Mouse (Mus musculus) bone marrow macrophage, adult 2 months (primary cell): ENCODE data around the gene Glyat.

ENCODE experiments used
- CTCF ChIP-seq: IDR thresholded peaks from 2 replicates; pipeline ENCODE4 v1.5.1; 2012; ENCODE audit warnings: low read depth, mild to moderate bottlenecking, low read length, moderate library complexity
- POLR2A ChIP-seq: IDR thresholded peaks from 2 replicates; pipeline ENCODE4 v1.6.1; 2012; ENCODE audit warnings: mild to moderate bottlenecking, low read depth, low read length, borderline replicate concordance

GRCm38 (mm10) chr19:12636863-12637262, 3.8 kb downstream of the Glyat start:
- TF ChIP-seq CTCF = no peak
- TF ChIP-seq POLR2A = no peak
